Mouse (Mus musculus) heart, adult 2 months (tissue): ENCODE results near the gene Nmbr. TPM values are rescaled to one million over a fixed set of nuclear protein-coding genes. Genes with fewer than 3 reads are reported as not detected.

Source experiments
- DNase-seq, 2 experiments: peaks; one replicate each; pipeline ENCODE4 v3.0.0; 2021
- H3K27ac ChIP-seq: fragments of 200-600 bp; 2 replicates; pipeline ENCODE4 v1.8.1; 2022
- H3K27me3 ChIP-seq: fragments of 200-500 bp; 2 replicates; pipeline ENCODE4 v1.6.1; 2012; ENCODE audit warnings: mild to moderate bottlenecking, low read length, inconsistent platforms, mixed read lengths; ENCODE audit not compliant: control insufficient read depth, insufficient read depth
- H3K36me3 ChIP-seq: fragments of 200-500 bp; 2 replicates; pipeline ENCODE4 v1.6.1; 2012; ENCODE audit warnings: low read length, inconsistent platforms; ENCODE audit not compliant: control insufficient read depth, insufficient read depth
- H3K4me1 ChIP-seq: fragments of 200-500 bp; 2 replicates; pipeline ENCODE4 v1.6.1; 2011; ENCODE audit warnings: low read length; ENCODE audit not compliant: control insufficient read depth, insufficient read depth
- H3K4me3 ChIP-seq: fragments of 200-600 bp; 2 replicates; pipeline ENCODE4 v1.8.1; 2022
- H3K79me2 ChIP-seq: fragments of 200-500 bp; replicated peaks from 2 replicates; pipeline ENCODE4 v1.6.1; 2012; ENCODE audit warnings: mild to moderate bottlenecking, inconsistent platforms, low read length, moderate library complexity, mixed read lengths; ENCODE audit not compliant: control insufficient read depth, insufficient read depth
- H3K9ac ChIP-seq: fragments of 200-500 bp; 2 replicates; pipeline ENCODE4 v1.6.1; 2012; ENCODE audit warnings: low read depth, mild to moderate bottlenecking, control low read depth, inconsistent platforms, low read length, mixed read lengths
- CTCF ChIP-seq: fragments of 200-600 bp; IDR thresholded peaks from 2 replicates; pipeline ENCODE4 v1.8.1; 2022; ENCODE audit warnings: antibody characterized with exemption, mild to moderate bottlenecking, moderate library complexity
- EP300 ChIP-seq: fragments of 200-500 bp; IDR thresholded peaks from 2 replicates; pipeline ENCODE4 v1.6.1; 2011; ENCODE audit warnings: low read depth, low read length, control low read depth; ENCODE audit not compliant: insufficient read depth
- POLR2A ChIP-seq: fragments of 200-500 bp; IDR thresholded peaks from 2 replicates; pipeline ENCODE4 v1.6.1; 2011; ENCODE audit warnings: mild to moderate bottlenecking, low read depth, low read length, control low read depth; ENCODE audit not compliant: insufficient read depth
- WGBS: fragments of 180-500 bp; shearing (Covaris S2); methylation state at CpG from one replicate; pipeline ENCODE4 v1.1.7; 2018; 5-methylcytosine and 5-hydroxymethylcytosine counted together
- intact Hi-C: fragments of 180-260 bp; cut with DNase I; formaldehyde crosslinking; loops from one replicate; pipeline ENCODE4 v1.15.1; 2025
- polyA plus RNA-seq: library from polyadenylated mRNA; depleted of rRNA; stranded (reverse); fragments of >200 nt; gene quantifications from 2 replicates; pipeline ENCODE4 v1.2.3, GENCODE M21; 2012; rRNA removed
- total RNA-seq, 2 experiments: library from RNA; stranded (reverse); gene quantifications; 2 replicates each; pipeline ENCODE4 v1.2.3; 2021

Nmbr gene
- total and polyA plus RNA-seq, 3 experiments = 0.30 to 0.55 TPM; not detected in 1

DNA sequence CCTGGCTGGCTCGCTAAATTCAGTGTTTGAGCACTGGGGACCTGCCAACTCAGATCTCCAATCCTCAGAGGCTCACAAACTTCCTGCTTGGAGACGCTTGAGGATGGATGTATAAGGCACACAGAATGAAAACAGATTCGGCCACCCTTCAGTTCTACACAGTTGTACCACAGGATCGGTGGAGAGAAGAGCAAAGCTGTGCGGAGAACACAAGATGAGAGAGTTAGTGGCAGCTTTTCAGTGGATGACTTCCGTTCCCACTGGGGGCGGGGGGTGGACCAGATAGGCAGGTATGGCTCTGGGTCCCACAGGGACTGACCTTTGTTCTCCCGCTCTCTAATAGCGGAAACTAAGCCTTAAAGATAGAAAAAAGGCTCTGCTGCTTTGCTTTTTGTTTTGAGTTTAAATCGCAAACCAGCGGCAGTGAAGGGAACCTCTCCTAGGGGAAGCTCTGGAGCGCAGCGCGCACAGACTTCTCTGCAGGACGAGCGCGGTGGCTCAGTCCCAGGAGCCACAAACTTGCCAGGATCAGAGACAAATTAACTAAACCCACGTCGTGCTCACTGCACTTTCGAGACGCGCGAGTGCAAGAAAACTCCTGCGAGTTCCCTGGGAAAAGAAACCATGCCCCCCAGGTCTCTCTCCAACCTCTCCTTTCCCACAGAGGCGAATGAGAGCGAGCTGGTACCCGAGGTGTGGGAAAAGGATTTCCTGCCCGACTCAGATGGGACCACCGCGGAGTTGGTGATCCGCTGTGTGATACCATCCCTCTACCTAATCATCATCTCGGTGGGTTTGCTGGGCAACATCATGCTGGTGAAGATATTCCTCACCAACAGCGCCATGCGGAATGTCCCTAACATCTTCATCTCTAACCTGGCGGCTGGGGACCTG, 54.5 kb downstream of the Nmbr start:
- no peaks in the 10 kb centered on the region for H3K36me3 ChIP-seq
- WGBS = 3% methylated on average over 35 of the region's 35 CpGs
- TF ChIP-seq CTCF (no peak), EP300 (no peak), POLR2A (no peak)
- H3K27me3 ChIP-seq = no peaks in the 10 kb centered on the region
- no peaks in the 10 kb centered on the region for H3K4me1 ChIP-seq
- H3K27ac ChIP-seq = no peak overlapping the region
- no peaks in the 10 kb centered on the region for H3K79me2 ChIP-seq
- DNase-seq = no peak
- H3K9ac ChIP-seq = no peak overlapping the region
- intact Hi-C loops = no loop called here
- H3K4me3 ChIP-seq = no peak overlapping the region

DNA sequence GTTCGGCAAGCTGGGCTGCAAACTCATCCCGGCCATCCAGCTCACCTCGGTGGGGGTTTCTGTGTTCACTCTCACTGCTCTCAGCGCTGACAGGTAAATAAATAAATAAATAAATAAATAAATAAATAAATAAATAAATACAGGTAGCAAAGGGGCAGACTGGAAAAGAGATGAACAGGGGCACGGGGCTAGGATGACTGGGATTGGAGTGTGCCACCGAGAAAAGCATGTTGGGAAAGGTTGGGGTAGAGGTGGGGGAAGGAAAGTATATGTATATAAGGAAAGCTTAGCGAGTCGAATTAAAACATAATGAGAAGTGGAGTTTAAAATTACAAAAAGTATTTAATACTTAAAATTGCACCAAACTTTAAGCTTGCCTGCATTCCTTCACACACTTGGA, 55.2 kb downstream of the Nmbr start:
- no peak for TF ChIP-seq CTCF
- no peak for TF ChIP-seq EP300
- no peak for TF ChIP-seq POLR2A
- Histone ChIP-seq H3K4me1 (no peaks in the 10 kb centered on the region), H3K27me3 (no peaks in the 10 kb centered on the region), H3K79me2 (no peaks in the 10 kb centered on the region), H3K27ac (no peak overlapping the region), H3K4me3 (no peak overlapping the region), H3K9ac (no peak overlapping the region), H3K36me3 (no peaks in the 10 kb centered on the region)
- intact Hi-C loops = no loop called here
- no peak for DNase-seq
- 26% methylated on average over 8 of the region's 8 CpGs for WGBS

DNA sequence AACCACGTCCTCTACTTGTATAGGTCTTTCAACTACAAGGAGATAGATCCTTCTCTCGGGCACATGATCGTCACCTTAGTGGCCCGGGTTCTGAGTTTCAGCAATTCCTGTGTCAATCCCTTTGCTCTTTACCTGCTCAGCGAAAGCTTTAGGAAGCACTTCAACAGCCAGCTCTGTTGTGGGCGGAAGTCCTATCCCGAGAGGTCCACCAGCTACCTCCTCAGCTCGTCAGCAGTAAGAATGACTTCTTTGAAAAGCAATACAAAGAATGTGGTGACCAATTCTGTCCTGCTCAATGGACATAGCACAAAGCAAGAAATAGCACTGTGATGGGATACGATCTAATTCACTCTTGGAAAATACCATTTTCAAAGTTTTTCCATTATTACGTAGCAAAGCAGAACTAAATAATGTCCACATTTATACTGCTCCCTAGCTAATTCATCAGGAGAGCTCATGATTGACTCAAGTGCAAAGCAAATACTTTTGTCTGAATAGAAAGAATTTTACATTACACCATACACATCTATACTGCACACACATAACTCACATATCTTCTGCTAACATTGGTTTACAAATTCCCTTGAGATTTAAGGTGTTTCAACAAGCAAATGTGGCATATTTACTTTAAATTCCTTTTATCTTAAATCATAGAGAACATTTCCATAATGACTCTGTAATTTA, 65.0 kb downstream of the Nmbr start:
- H3K4me3 ChIP-seq = no peak overlapping the region
- H3K27ac ChIP-seq = no peak overlapping the region
- no peak for DNase-seq
- no peak overlapping the region for H3K9ac ChIP-seq
- no peaks in the 10 kb centered on the region for H3K79me2 ChIP-seq
- TF ChIP-seq CTCF (no peak), POLR2A (no peak), EP300 (no peak)
- H3K36me3 ChIP-seq = no peaks in the 10 kb centered on the region
- intact Hi-C loops = no loop called here
- H3K27me3 ChIP-seq = no peaks in the 10 kb centered on the region
- H3K4me1 ChIP-seq = no peaks in the 10 kb centered on the region
- WGBS = 85% methylated on average over 10 of the region's 10 CpGs

DNA sequence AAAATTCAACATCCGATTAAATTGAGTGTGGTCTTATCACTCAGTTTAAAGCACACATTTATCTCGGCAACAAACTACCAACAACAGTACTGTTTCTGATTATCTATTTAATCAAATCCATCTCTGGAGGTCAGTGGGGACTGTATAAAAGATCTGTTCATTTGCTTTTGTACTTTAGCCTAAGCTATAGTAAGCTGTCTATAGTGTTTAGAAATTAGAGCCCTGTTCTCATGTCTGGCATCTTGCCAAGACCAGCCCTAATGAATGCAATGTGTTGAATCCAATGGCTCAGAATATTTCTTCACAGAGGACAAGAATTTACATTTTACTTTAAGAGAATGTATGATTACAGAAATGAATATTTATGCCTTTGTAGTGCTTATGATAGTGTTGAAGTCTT, 69.1 kb downstream of the Nmbr start:
- H3K9ac ChIP-seq = no peak overlapping the region
- intact Hi-C loops = no loop called here
- DNase-seq = no peak
- H3K79me2 ChIP-seq = no peaks in the 10 kb centered on the region
- H3K27ac ChIP-seq = no peak overlapping the region
- H3K4me1 ChIP-seq = no peaks in the 10 kb centered on the region
- H3K4me3 ChIP-seq = no peak overlapping the region
- 63% methylated on average over 2 of the region's 2 CpGs for WGBS
- no peaks in the 10 kb centered on the region for H3K36me3 ChIP-seq
- TF ChIP-seq EP300 (no peak), CTCF (no peak), POLR2A (no peak)
- no peaks in the 10 kb centered on the region for H3K27me3 ChIP-seq

DNA sequence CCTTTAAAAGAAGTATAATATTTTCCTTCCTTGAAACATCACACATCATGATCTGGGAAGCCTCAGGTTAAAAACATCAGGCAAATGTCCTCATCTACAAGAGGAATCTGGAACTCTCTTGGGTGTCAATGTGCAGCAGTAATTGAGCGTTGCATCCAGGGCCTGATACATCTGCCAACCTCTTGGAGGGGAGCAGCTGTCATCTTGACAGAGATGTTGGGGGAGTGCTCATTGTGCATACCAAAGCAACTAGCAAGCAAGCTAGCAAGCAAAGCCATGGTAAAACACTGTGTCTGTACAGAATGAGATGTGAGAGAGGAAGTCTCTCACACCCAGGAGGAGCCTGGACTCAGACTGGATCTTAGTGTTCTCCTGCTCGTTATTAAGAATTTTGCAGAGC, 84.6 kb downstream of the Nmbr start:
- Histone ChIP-seq H3K4me1 (no peaks in the 10 kb centered on the region), H3K4me3 (no peak overlapping the region), H3K27ac (no peak overlapping the region), H3K79me2 (no peaks in the 10 kb centered on the region), H3K27me3 (no peaks in the 10 kb centered on the region), H3K9ac (no peak overlapping the region), H3K36me3 (no peaks in the 10 kb centered on the region)
- DNase-seq = no peak
- TF ChIP-seq CTCF = no peak
- no peak for TF ChIP-seq POLR2A
- TF ChIP-seq EP300 = no peak
- 45% methylated on average over 2 of the region's 2 CpGs for WGBS
- intact Hi-C loops = no loop called here

DNA sequence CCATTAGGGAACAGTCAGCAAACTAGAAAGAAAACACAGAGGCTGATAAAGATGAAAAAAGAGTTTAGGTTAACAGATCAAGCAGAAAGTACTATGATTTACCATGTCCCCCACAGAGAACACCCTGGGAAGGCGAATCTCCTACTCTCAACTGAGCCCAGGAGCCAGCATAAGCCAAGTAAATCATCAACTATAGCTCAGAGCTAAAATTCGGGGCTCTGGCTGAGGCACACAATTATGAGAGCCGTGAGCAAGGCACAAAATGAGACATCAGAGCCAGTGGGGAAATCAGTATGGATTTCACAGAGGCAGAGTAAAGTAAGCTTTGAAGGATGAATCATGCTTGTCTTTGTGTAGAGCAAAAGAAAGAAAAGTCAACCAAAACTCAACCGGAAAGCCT, 111.6 kb downstream of the Nmbr start:
- H3K27me3 ChIP-seq = no peaks in the 10 kb centered on the region
- no peak overlapping the region for H3K4me3 ChIP-seq
- H3K36me3 ChIP-seq = no peaks in the 10 kb centered on the region
- no peaks in the 10 kb centered on the region for H3K79me2 ChIP-seq
- TF ChIP-seq EP300 (no peak), CTCF (no peak), POLR2A (no peak)
- H3K4me1 ChIP-seq = no peaks in the 10 kb centered on the region
- no peak for DNase-seq
- H3K9ac ChIP-seq = no peak overlapping the region
- 64% methylated on average over 4 of the region's 4 CpGs for WGBS
- H3K27ac ChIP-seq = no peak overlapping the region
- intact Hi-C loops = no loop called here

Other genes with a start within 250 kb of the Nmbr start
- 1 to 10 TPM; 2.5 to 2.7 TPM for gene Adgrg6, start 159.9 kb upstream of the Nmbr start, total RNA-seq
- gene Adgrg6, start 159.9 kb upstream of the Nmbr start, polyA plus RNA-seq = 0.84 and 1.4 TPM in 2 replicates
- gene Vta1, start within 50 bp of the Nmbr start, total RNA-seq = 10 to 100 TPM; 29.6 to 33.7 TPM
- 42.2 and 51.9 TPM in 2 replicates for gene Vta1, start within 50 bp of the Nmbr start, polyA plus RNA-seq
- gene Gje1, start 12.6 kb downstream of the Nmbr start, total RNA-seq = not detected
- not detected in 2 replicates for gene Gje1, start 12.6 kb downstream of the Nmbr start, polyA plus RNA-seq